Mouse (Mus musculus) heart, embryonic 13.5 days (tissue): ENCODE data around the gene Tnrc6c. TPM values are rescaled to one million over a fixed set of nuclear protein-coding genes. Genes with fewer than 3 reads are reported as not detected.

ENCODE experiments used
- ATAC-seq: fragments of 200-750 bp; cut with Nextera tagmentation; 2 replicates; pipeline ENCODE4 v1.8.0; 2017; ENCODE audit warnings: moderate TSS enrichment; ENCODE audit not compliant: insufficient number of reproducible peaks, low FRiP score, low TSS enrichment; ENCODE audit errors: extremely low read depth
- H3K27ac ChIP-seq: fragments of 300-500 bp; sonication (generic); replicated peaks from 2 replicates; pipeline ENCODE4 v1.5.1; 2015; ENCODE audit warnings: moderate library complexity, mild to moderate bottlenecking, inconsistent platforms
- H3K27me3 ChIP-seq: fragments of 300-500 bp; sonication (generic); replicated peaks from 2 replicates; pipeline ENCODE4 v1.6.1; 2015; ENCODE audit warnings: mild to moderate bottlenecking, inconsistent platforms
- H3K36me3 ChIP-seq: fragments of 300-500 bp; sonication (generic); 2 replicates; pipeline ENCODE4 v1.6.1; 2015; ENCODE audit warnings: mild to moderate bottlenecking, inconsistent platforms
- H3K4me1 ChIP-seq: fragments of 300-500 bp; sonication (generic); 2 replicates; pipeline ENCODE4 v1.6.1; 2015; ENCODE audit warnings: inconsistent platforms
- H3K4me2 ChIP-seq: fragments of 300-500 bp; sonication (generic); 2 replicates; pipeline ENCODE4 v1.6.1; 2015; ENCODE audit warnings: inconsistent platforms, mild to moderate bottlenecking, moderate library complexity
- H3K4me3 ChIP-seq: fragments of 300-500 bp; sonication (generic); 2 replicates; pipeline ENCODE4 v1.5.1; 2015; ENCODE audit warnings: moderate library complexity, mild to moderate bottlenecking, inconsistent platforms
- H3K9ac ChIP-seq: fragments of 300-500 bp; sonication (generic); 2 replicates; pipeline ENCODE4 v1.6.1; 2015; ENCODE audit warnings: inconsistent platforms, mild to moderate bottlenecking, moderate library complexity
- H3K9me3 ChIP-seq: fragments of 300-500 bp; sonication (generic); 2 replicates; pipeline ENCODE4 v1.6.1; 2016; ENCODE audit warnings: inconsistent platforms
- WGBS: fragments of 180-500 bp; shearing (Covaris S2); methylation state at CpG from one replicate; pipeline ENCODE4 v1.1.7; 2015; ENCODE audit warnings: mixed read lengths; 5-methylcytosine and 5-hydroxymethylcytosine counted together
- polyA plus RNA-seq: library from polyadenylated mRNA; unstranded; fragments of >200 nt; fragmentation: Nextera tagmentation; extraction: Ambion mirVana; gene quantifications from 2 replicates; pipeline ENCODE4 v1.2.1, GENCODE M21; 2015

Tnrc6c gene
- polyA plus RNA-seq, 1 experiment from 2014 or later, result 6.0 TPM

- Histone ChIP-seq H3K27ac (no peak overlapping the region), H3K27me3 (peaks cover 17% of the 10 kb centered on the region), H3K9me3 (no peaks in the 10 kb centered on the region), H3K4me2 (peak overlapping the region; percentile 70), H3K36me3 (no peaks in the 10 kb centered on the region), H3K9ac (peak overlapping the region; percentile 67), H3K4me1 (peaks cover 32% of the 10 kb centered on the region), H3K4me3 (peak overlapping the region; percentile 42)
- WGBS, result 10% methylated on average over 22 of the region's 22 CpGs
- ATAC-seq, result peak; percentile 89
Observed at GRCm38 (mm10) chr11:117792281-117792888, 138.3 kb downstream of the Tnrc6c start.

DNA sequence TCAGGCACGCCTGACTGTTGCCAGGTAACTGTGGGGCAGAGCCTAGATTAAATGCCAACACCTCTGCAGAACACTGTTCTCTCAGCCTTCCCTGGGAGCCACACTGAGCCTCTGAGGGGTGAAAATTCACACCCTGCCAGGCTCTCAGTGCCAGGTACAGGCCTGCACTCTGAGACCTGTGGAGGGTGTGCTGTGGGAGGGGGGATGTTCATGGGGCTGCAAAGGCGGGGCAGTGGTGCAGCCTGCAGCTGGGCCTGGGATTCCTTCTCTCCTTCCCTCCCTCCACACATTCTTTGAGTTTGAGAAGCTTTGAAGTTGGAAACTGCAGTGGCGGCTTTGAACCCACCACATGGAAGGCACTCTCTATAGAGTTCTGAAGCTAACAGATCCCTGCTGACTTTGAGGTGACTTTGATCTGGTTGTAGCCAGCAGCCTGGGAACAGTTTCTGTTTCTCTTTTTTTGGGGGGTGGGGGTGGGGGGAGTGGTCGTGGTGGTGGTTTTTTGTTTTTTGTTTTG is 140.0 kb downstream of the Tnrc6c start:
- 0 out of 2 replicates have a peak overlapping the region, but pooled peaks have one; percentile 40 for H3K9ac ChIP-seq
- H3K36me3 ChIP-seq, result no peaks in the 10 kb centered on the region
- no peak overlapping the region for H3K4me2 ChIP-seq
- H3K27ac ChIP-seq, result no peak overlapping the region
- no peak for ATAC-seq
- no peaks in the 10 kb centered on the region for H3K9me3 ChIP-seq
- WGBS, result 65% methylated on average over 4 of the region's 4 CpGs
- H3K4me3 ChIP-seq, result no peak overlapping the region
- H3K4me1 ChIP-seq, result peaks cover 49% of the 10 kb centered on the region
- peaks cover 19% of the 10 kb centered on the region for H3K27me3 ChIP-seq

- peaks cover 40% of the 10 kb centered on the region for H3K4me1 ChIP-seq
- no peak overlapping the region for H3K4me3 ChIP-seq
- H3K27ac ChIP-seq, result no peak overlapping the region
- no peak overlapping the region for H3K9ac ChIP-seq
- H3K9me3 ChIP-seq, result no peaks in the 10 kb centered on the region
- H3K27me3 ChIP-seq, result 0 out of 2 replicates have a peak, but pooled peaks cover 11% of the 10 kb centered on the region
- H3K36me3 ChIP-seq, result no peaks in the 10 kb centered on the region
- WGBS, result 43% methylated on average over 5 of the region's 5 CpGs
- H3K4me2 ChIP-seq, result no peak overlapping the region
- ATAC-seq, result no peak
Observed at GRCm38 (mm10) chr11:117796954-117797353, 142.9 kb downstream of the Tnrc6c start.

GRCm38 (mm10) chr11:117797511-117798159 is 143.5 kb downstream of the Tnrc6c start, which contains the start of gene 6030468B19Rik:
TSS of gene 6030468B19Rik (plus strand) at chr11:117797660.
- Histone ChIP-seq H3K4me3 (peak within 1 kb of the TSS; percentile 13), H3K36me3 (no peaks in the 10 kb centered on the region), H3K9me3 (no peaks in the 10 kb centered on the region), H3K27ac (no peak within 1 kb of the TSS), H3K4me2 (peak within 1 kb of the TSS; percentile 46), H3K4me1 (peaks cover 34% of the 10 kb centered on the region), H3K9ac (peak within 1 kb of the TSS; percentile 9; the same call in 1 of the 2 replicates), H3K27me3 (0 out of 2 replicates have a peak, but pooled peaks cover 11% of the 10 kb centered on the region)
- WGBS, result 39% methylated on average over 9 of the region's 9 CpGs
- peak; percentile 49; the same call in 1 of the 2 replicates for ATAC-seq

DNA sequence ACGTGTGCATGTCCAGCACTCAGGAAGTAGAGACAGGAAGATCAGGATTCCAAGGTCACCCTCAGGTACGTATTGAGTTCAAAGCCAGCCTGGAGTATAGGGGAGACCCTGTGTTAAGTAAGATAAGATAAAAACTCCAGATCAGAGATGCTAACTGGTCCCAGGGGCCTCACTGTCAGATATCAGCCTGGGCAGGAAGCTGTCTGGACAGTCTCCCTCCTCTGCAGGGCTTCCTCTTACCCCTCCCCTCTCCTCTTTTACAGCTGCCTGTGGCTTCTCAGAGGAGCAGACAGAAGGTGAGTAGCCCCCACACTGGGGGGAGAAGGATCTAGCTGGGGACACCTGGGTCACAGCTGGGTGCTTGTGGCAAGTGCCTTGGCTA is 144.1 kb downstream of the Tnrc6c start:
- Histone ChIP-seq H3K4me3 (peak overlapping the region; percentile 13), H3K4me1 (peaks cover 30% of the 10 kb centered on the region), H3K27ac (no peak overlapping the region), H3K9me3 (no peaks in the 10 kb centered on the region), H3K9ac (no peak overlapping the region), H3K36me3 (no peaks in the 10 kb centered on the region), H3K27me3 (0 out of 2 replicates have a peak, but pooled peaks cover 12% of the 10 kb centered on the region), H3K4me2 (peak overlapping the region; percentile 46)
- WGBS, result 20% methylated on average over 2 of the region's 2 CpGs
- ATAC-seq, result no peak

DNA sequence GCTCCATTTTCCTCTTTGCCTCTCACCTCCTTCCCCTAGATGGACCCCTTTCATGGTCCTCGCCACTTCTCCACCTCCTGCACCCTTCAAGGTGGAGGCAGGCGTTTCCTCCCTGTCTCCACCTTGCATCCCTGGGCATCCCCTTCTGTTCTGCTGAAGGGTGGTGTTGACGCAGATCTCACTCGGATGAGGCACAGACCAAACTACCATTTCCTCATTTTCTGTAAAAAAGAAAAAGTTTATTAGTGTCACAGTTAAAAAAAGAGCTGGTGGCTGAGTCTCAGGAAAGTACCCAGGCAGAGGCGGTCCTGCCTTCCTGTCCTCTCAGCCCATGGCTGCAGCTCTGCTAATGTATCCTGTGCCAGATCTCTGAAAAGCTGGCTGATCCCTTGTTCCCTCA is 145.1 kb downstream of the Tnrc6c start:
- ATAC-seq, result no peak
- Histone ChIP-seq H3K27ac (no peak overlapping the region), H3K4me2 (peak overlapping the region; percentile 46), H3K9me3 (no peaks in the 10 kb centered on the region), H3K4me3 (peak overlapping the region; percentile 13; the same call in 1 of the 2 replicates), H3K9ac (no peak overlapping the region), H3K4me1 (peaks cover 26% of the 10 kb centered on the region), H3K27me3 (0 out of 2 replicates have a peak, but pooled peaks cover 9% of the 10 kb centered on the region), H3K36me3 (no peaks in the 10 kb centered on the region)
- WGBS, result 38% methylated on average over 5 of the region's 5 CpGs

GRCm38 (mm10) chr11:117800038-117800437 is 145.9 kb downstream of the Tnrc6c start:
- WGBS, result 82% methylated on average over 7 of the region's 7 CpGs
- no peak for ATAC-seq
- no peak overlapping the region for H3K27ac ChIP-seq

GRCm38 (mm10) chr11:117801650-117802049 is 147.6 kb downstream of the Tnrc6c start:
- no peak overlapping the region for H3K4me2 ChIP-seq
- H3K4me3 ChIP-seq, result no peak overlapping the region
- H3K36me3 ChIP-seq, result no peaks in the 10 kb centered on the region
- no peak overlapping the region for H3K9ac ChIP-seq
- peaks cover 25% of the 10 kb centered on the region for H3K4me1 ChIP-seq
- 70% methylated on average over 7 of the region's 7 CpGs for WGBS
- 0 out of 2 replicates have a peak, but pooled peaks cover 9% of the 10 kb centered on the region for H3K27me3 ChIP-seq
- H3K27ac ChIP-seq, result no peak overlapping the region
- H3K9me3 ChIP-seq, result no peaks in the 10 kb centered on the region
- no peak for ATAC-seq

More at GRCm38 (mm10) chr11:117800038-117800437, 145.9 kb downstream of the Tnrc6c start:
- H3K9ac ChIP-seq, result no peak overlapping the region
- no peaks in the 10 kb centered on the region for H3K9me3 ChIP-seq
- peaks cover 25% of the 10 kb centered on the region for H3K4me1 ChIP-seq
- H3K4me2 ChIP-seq, result no peak overlapping the region
- no peak overlapping the region for H3K4me3 ChIP-seq
- 0 out of 2 replicates have a peak, but pooled peaks cover 9% of the 10 kb centered on the region for H3K27me3 ChIP-seq
- no peaks in the 10 kb centered on the region for H3K36me3 ChIP-seq

DNA sequence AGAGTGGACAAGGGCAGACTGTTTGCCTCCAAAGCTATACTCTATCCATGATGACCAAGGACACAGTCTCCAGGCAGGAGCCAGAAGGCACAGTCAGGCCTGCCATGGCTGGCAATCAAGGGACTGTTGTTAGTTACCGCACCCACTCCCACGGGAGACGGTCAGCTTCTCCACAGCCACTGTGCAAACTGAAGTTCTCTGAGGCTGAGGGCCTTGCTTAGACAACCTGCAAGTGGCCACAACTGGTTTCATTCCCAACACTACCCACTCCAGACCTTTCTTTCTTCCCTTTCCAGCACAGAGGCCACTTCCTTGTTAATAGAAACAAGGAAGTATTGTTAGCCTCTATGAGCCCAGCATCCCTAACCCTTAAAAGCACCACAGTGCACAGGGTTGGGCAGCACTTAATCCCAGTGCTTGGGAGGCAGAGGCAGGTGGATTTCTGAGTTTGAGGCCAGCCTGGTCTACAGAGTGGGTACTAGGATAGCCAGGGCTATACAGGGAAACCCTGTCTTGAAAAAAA is 149.1 kb downstream of the Tnrc6c start:
- Histone ChIP-seq H3K9ac (no peak overlapping the region), H3K9me3 (no peaks in the 10 kb centered on the region), H3K4me1 (peaks cover 12% of the 10 kb centered on the region), H3K27ac (no peak overlapping the region), H3K4me2 (no peak overlapping the region), H3K36me3 (no peaks in the 10 kb centered on the region), H3K27me3 (0 out of 2 replicates have a peak, but pooled peaks cover 3% of the 10 kb centered on the region), H3K4me3 (no peak overlapping the region)
- ATAC-seq, result no peak
- 93% methylated on average over 3 of the region's 3 CpGs for WGBS

DNA sequence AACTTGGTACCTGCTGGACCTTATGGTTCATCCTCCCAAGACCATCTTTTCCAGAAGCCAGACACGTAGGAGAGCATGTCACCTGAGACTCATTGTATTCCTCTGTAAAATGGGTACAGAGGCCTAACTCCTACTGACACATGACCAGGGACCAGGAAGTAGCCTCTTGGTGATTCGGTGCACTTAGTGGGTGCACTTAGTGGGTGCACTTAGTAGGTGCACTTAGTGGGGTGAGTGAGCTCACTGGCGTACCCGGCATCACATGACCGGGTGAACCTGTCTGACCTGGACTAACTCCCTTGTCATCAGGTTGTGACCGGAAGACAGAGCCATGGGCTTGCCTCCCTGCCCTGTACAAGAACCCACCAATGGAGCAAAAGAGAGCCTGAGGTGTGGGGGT is 152.7 kb downstream of the Tnrc6c start:
- WGBS, result 90% methylated on average over 6 of the region's 6 CpGs
- Histone ChIP-seq H3K4me3 (no peak overlapping the region), H3K9ac (no peak overlapping the region), H3K4me2 (no peak overlapping the region), H3K27me3 (0 out of 2 replicates have a peak, but pooled peaks cover 3% of the 10 kb centered on the region), H3K36me3 (peaks cover 5% of the 10 kb centered on the region), H3K27ac (no peak overlapping the region), H3K4me1 (peaks cover 22% of the 10 kb centered on the region), H3K9me3 (no peaks in the 10 kb centered on the region)
- no peak for ATAC-seq
